Mouse (Mus musculus) heart, postnatal 0 days (tissue): ENCODE measurements around the gene H2afy.

ENCODE experiments used
- CTCF ChIP-seq: IDR thresholded peaks from 2 replicates; pipeline ENCODE4 v1.5.1; 2016; ENCODE audit warnings: antibody characterized with exemption, control low read depth, low read depth
- EP300 ChIP-seq: IDR thresholded peaks from 2 replicates; pipeline ENCODE4 v1.6.1; 2016; ENCODE audit warnings: antibody characterized with exemption, low read depth

- TF ChIP-seq EP300, result no peak
- TF ChIP-seq CTCF, result no peak
These were observed 22.9 kb upstream of the H2afy start for GRCm38 (mm10) chr13:56159016-56159601.
